Mouse (Mus musculus) CD4-positive, CD25-positive, alpha-beta regulatory T cell, adult 9 weeks (primary cell): ENCODE results near the gene Ylpm1. TPM values are rescaled to one million over a fixed set of nuclear protein-coding genes. Genes with fewer than 3 reads are reported as not detected.

ENCODE experiments used
- polyA plus RNA-seq: library from polyadenylated mRNA; unstranded; fragments of 100-300 nt; shearing (Covaris generic); gene quantifications from one replicate; pipeline ENCODE4 v1.2.1, GENCODE M21; 2017

The Ylpm1 gene
- 24.7 TPM for polyA plus RNA-seq

DNA sequence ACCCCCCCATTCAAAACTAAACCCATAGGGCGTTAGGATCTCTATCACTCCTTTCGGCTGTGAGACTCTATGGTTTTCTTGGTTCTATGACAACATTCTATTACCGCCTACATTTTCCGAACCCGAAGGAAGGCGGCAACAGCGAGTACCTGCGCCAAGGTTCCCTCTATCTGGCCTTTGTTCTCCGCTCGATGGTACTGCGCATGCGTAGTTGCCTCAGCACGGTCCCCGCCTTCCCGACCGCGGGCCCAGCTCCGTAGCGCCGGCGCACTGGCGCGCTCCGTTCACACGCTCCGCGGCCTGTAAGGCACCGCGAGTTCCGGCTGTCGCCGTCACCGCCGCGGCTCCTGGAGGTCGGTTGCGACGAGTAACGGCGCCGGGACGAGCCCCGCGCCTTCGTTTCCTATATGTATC, at the start of gene Ylpm1:
Gene Ylpm1 (plus strand): TSS at position 239 of the 414 bp plus-strand sequence.

DNA sequence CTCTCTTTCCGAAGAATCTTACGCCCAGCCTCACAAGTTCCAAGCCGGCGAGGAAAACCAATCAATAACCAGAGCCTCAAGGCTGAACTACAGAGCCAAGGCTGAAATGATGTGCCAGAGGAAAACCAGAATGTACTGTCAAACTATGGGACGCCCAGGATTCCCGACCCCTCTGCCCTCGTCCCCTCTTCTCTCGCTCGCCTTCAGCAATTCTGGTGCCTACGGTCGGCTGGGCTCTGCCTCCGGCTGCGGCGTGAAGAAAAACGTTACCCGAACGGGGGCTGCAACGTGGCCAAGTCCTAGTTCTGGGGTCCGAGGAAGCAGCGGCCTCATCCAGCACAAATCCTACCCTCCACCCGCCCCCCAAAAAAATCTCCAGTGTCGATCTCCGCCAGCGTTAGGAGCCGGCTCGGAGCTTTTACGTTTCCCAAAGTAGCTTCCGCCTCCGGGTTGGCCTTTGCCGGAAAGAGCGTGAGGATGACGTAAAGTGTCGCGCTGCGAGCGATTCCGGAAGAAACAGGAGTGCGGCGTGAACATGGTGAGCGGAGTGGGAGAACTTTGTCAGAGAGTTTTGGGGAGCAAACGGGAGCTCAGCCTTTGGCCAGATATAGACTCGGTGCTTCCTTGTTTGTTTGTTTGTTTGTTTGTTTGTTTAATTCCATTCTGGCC, 25.6 kb upstream of the Ylpm1 start, which contains the start of the genes Fcf1 and Arel1:
Gene Fcf1 (plus strand): TSS at position 470 of the 669 bp plus-strand sequence.
Gene Arel1 (minus strand): TSS at position 473 of the 669 bp plus-strand sequence.

DNA sequence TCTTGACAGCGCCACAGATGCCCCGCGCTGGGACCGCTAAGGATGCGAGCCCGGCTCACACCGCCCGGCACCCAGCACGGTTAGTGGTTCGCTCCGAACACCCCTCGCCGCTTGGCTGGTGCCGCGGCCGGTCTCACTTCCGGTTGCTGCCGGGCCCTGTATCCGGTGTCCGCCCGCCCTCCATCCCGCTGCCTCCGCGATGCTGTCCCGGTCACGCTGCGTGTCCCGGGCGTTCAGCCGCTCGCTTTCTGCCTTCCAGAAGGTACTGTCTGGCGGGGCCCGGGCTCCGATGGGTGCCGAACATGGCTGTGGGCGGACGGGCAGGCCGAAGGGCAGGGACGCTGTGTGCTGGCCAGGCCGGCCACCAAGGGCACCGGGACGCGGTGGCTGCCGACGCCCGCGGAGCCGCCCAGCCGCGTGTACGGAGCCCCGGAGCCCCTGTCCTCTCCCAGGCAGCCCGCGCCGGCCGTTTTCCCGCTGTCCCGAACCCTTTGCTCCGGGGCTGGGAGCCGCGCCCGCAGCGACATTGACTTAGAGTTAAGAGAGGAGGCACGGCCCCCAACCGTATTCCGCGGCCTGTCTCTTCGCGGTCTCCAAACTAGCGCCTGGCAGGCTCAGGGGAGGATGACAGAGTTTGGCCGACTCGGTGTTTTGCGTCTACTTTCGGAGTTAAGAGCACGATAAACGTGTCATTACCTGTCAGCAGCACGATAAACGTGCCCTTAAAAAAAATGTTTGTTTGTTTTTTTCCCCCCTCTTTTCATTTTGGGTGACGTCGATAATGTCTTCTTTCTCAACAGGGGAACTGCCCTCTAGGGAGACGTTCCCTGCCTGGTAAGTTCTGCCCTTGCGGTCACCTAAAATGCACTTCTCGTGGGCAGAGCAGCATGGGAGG, 114.8 kb downstream of the Ylpm1 start, which contains the start of the genes Prox2 and Dlst:
Gene Prox2 (minus strand): TSS at position 62 of the 895 bp plus-strand sequence.
Gene Dlst (plus strand): TSS at position 136 of the 895 bp plus-strand sequence.

Other genes with a start within 250 kb of the Ylpm1 start
- 133 TPM for gene Npc2, start 223.2 kb upstream of the Ylpm1 start, polyA plus RNA-seq
- 113 TPM for gene Isca2, start 223.1 kb upstream of the Ylpm1 start, polyA plus RNA-seq
- gene Ltbp2, start 119.8 kb upstream of the Ylpm1 start, polyA plus RNA-seq: 0.05 TPM
- 163 TPM for gene Fcf1, start 25.4 kb upstream of the Ylpm1 start, polyA plus RNA-seq
- gene Arel1, start 25.4 kb upstream of the Ylpm1 start, polyA plus RNA-seq: 56.8 TPM
- gene Prox2, start 114.4 kb downstream of the Ylpm1 start, polyA plus RNA-seq: 8.8 TPM
- gene Dlst, start 114.5 kb downstream of the Ylpm1 start, polyA plus RNA-seq: 121 TPM
- gene Rps6kl1, start 154.9 kb downstream of the Ylpm1 start, polyA plus RNA-seq: 2.4 TPM
- gene Pgf, start 181.5 kb downstream of the Ylpm1 start, polyA plus RNA-seq: not detected
- 126 TPM for gene Eif2b2, start 223.2 kb downstream of the Ylpm1 start, polyA plus RNA-seq